Mouse (Mus musculus) CH12.LX (cell line): ENCODE data around the gene Tnrc6b. TPM values are rescaled to one million over a fixed set of nuclear protein-coding genes. Genes with fewer than 3 reads are reported as not detected.
A peak's percentile ranks its signal among the peaks of the same experiment; 100 is the strongest.

Experiments
- DNase-seq: peaks from one replicate; pipeline ENCODE4 v3.0.0-alpha.2; 2013; ENCODE audit errors: extremely low read depth
- H3K27ac ChIP-seq: 2 replicates; pipeline ENCODE4 v1.5.1; 2012; ENCODE audit warnings: low read depth, mild to moderate bottlenecking, control low read depth, moderate library complexity; ENCODE audit not compliant: insufficient read depth
- H3K27me3 ChIP-seq: replicated peaks from 2 replicates; pipeline ENCODE3; 2012; ENCODE audit warnings: inconsistent platforms
- H3K36me3 ChIP-seq, 2 experiments: replicated peaks in 1 of 2; 2 replicates each; pipeline versions ENCODE3 to v1.6.1; 2012; ENCODE audit warnings: inconsistent platforms in 1 of 2, low read length in 1 of 2, mild to moderate bottlenecking in 1 of 2, mixed read lengths in 1 of 2, moderate library complexity in 1 of 2; ENCODE audit not compliant: control insufficient read depth in 1 of 2, insufficient read depth in 1 of 2
- H3K4me1 ChIP-seq, 2 experiments: 2 replicates each; pipeline ENCODE4 v1.6.1; 2012; ENCODE audit warnings: inconsistent platforms in 1 of 2, moderate library complexity in 1 of 2; ENCODE audit not compliant: insufficient read depth in 2 of 2, control insufficient read depth in 1 of 2
- H3K4me2 ChIP-seq: 2 replicates; pipeline ENCODE4 v1.6.1; 2012; ENCODE audit warnings: low read depth, mild to moderate bottlenecking, control low read depth; ENCODE audit not compliant: poor library complexity, insufficient read depth, severe bottlenecking
- H3K4me3 ChIP-seq, 3 experiments: fragments of 150-350 bp in 1 of 3; sonication (generic) in 1 of 3; replicated peaks in 1 of 3; 2 replicates each; pipeline versions ENCODE3 to v1.5.1; 2011 to 2012; ENCODE audit warnings: low read depth in 2 of 3, low read length in 2 of 3, mild to moderate bottlenecking in 2 of 3, moderate library complexity in 2 of 3, control low read depth in 1 of 3, improper control_type of control experiment in 1 of 3, inconsistent platforms in 1 of 3, mixed read lengths in 1 of 3; ENCODE audit not compliant: poor library complexity in 1 of 3
- H3K79me2 ChIP-seq: replicated peaks from 2 replicates; pipeline ENCODE4 v1.6.1; 2012; ENCODE audit warnings: mild to moderate bottlenecking, moderate library complexity; ENCODE audit not compliant: control insufficient read depth, poor library complexity, insufficient read depth, severe bottlenecking; ENCODE audit errors: extremely low read depth
- H3K9ac ChIP-seq: 2 replicates; pipeline ENCODE4 v1.6.1; 2012; ENCODE audit warnings: low read depth, mild to moderate bottlenecking, control low read depth, moderate library complexity; ENCODE audit not compliant: insufficient read depth
- H3K9me3 ChIP-seq: replicated peaks from 2 replicates; pipeline ENCODE3; 2012; ENCODE audit warnings: low read length, inconsistent platforms, mixed read lengths
- CHD1 ChIP-seq: IDR thresholded peaks from 2 replicates; pipeline ENCODE4 v1.6.1; 2012; ENCODE audit warnings: low read depth, low read length, improper control_type of control experiment, inconsistent platforms
- CHD2 ChIP-seq: IDR thresholded peaks from 2 replicates; pipeline ENCODE4 v1.6.1; 2011; ENCODE audit warnings: low read length, improper control_type of control experiment
- CTCF ChIP-seq, 2 experiments: IDR thresholded peaks in 1 of 2; conservative IDR thresholded peaks in 1 of 2; 2 replicates each; pipeline ENCODE4 v1.5.1; 2011 to 2012; ENCODE audit warnings: low read depth in 2 of 2, low read length in 2 of 2, improper control_type of control experiment in 1 of 2, inconsistent platforms in 1 of 2, mild to moderate bottlenecking in 1 of 2, moderate library complexity in 1 of 2
- E2F4 ChIP-seq: IDR thresholded peaks from 2 replicates; pipeline ENCODE4 v1.6.1; 2011; ENCODE audit warnings: low read depth, low read length, improper control_type of control experiment; ENCODE audit not compliant: insufficient replicate concordance
- ELF1 ChIP-seq: IDR thresholded peaks from 2 replicates; pipeline ENCODE4 v1.6.1; 2014; ENCODE audit warnings: low read depth, mild to moderate bottlenecking, inconsistent platforms, low read length, improper control_type of control experiment
- EP300 ChIP-seq: IDR thresholded peaks from 2 replicates; pipeline ENCODE4 v1.6.1; 2011; ENCODE audit warnings: low read length, improper control_type of control experiment
- ETS1 ChIP-seq: conservative IDR thresholded peaks from 2 replicates; pipeline ENCODE4 v1.6.1; 2012; ENCODE audit warnings: low read depth, mild to moderate bottlenecking, inconsistent platforms, low read length, improper control_type of control experiment, moderate library complexity
- GABPA ChIP-seq: IDR thresholded peaks from 2 replicates; pipeline ENCODE4 v1.6.1; 2012; ENCODE audit warnings: low read depth, low read length, improper control_type of control experiment, inconsistent platforms; ENCODE audit not compliant: insufficient replicate concordance
- HCFC1 ChIP-seq: IDR thresholded peaks from 2 replicates; pipeline ENCODE4 v1.6.1; 2012; ENCODE audit warnings: low read depth, mild to moderate bottlenecking, inconsistent platforms, low read length, improper control_type of control experiment
- IRF4 ChIP-seq: IDR thresholded peaks from 2 replicates; pipeline ENCODE4 v1.6.1; 2014; ENCODE audit warnings: low read depth, mild to moderate bottlenecking, inconsistent platforms, low read length, improper control_type of control experiment
- JUN ChIP-seq: IDR thresholded peaks from 2 replicates; pipeline ENCODE4 v1.6.1; 2011; ENCODE audit warnings: low read depth, mild to moderate bottlenecking, low read length, improper control_type of control experiment, moderate library complexity; ENCODE audit not compliant: insufficient read depth
- KAT2A ChIP-seq: IDR thresholded peaks from 2 replicates; pipeline ENCODE4 v1.6.1; 2012; ENCODE audit warnings: low read length, improper control_type of control experiment, inconsistent platforms; ENCODE audit not compliant: insufficient replicate concordance
- MAFK ChIP-seq: IDR thresholded peaks from 2 replicates; pipeline ENCODE4 v1.6.1; 2011; ENCODE audit warnings: low read length, improper control_type of control experiment; ENCODE audit not compliant: insufficient replicate concordance
- MAX ChIP-seq: IDR thresholded peaks from 2 replicates; pipeline ENCODE4 v1.6.1; 2011; ENCODE audit warnings: low read length, improper control_type of control experiment
- MAZ ChIP-seq: IDR thresholded peaks from 2 replicates; pipeline ENCODE4 v1.6.1; 2012; ENCODE audit warnings: low read depth, mild to moderate bottlenecking, inconsistent platforms, low read length, improper control_type of control experiment, moderate library complexity
- MEF2A ChIP-seq: IDR thresholded peaks from 2 replicates; pipeline ENCODE4 v1.6.1; 2014; ENCODE audit warnings: low read depth, mild to moderate bottlenecking, inconsistent platforms, low read length, improper control_type of control experiment, borderline replicate concordance
- MXI1 ChIP-seq: IDR thresholded peaks from 2 replicates; pipeline ENCODE4 v1.6.1; 2011; ENCODE audit warnings: mild to moderate bottlenecking, low read depth, low read length, improper control_type of control experiment
- MYC ChIP-seq: IDR thresholded peaks from 2 replicates; pipeline ENCODE4 v1.6.1; 2011; ENCODE audit warnings: low read depth, mild to moderate bottlenecking, improper control_type of control experiment, low read length
- NELFE ChIP-seq: IDR thresholded peaks from 2 replicates; pipeline ENCODE4 v1.6.1; 2011; ENCODE audit warnings: low read depth, low read length, improper control_type of control experiment
- NRF1 ChIP-seq: IDR thresholded peaks from 2 replicates; pipeline ENCODE4 v1.6.1; 2014; ENCODE audit warnings: low read depth, mild to moderate bottlenecking, inconsistent platforms, low read length, improper control_type of control experiment, moderate library complexity
- RAD21 ChIP-seq: IDR thresholded peaks from 2 replicates; pipeline ENCODE4 v1.6.1; 2011; ENCODE audit warnings: low read depth, mild to moderate bottlenecking, low read length, improper control_type of control experiment, moderate library complexity
- RCOR1 ChIP-seq: conservative IDR thresholded peaks from 2 replicates; pipeline ENCODE4 v1.6.1; 2012; ENCODE audit warnings: low read depth, mild to moderate bottlenecking, inconsistent platforms, low read length, improper control_type of control experiment
- SIN3A ChIP-seq: IDR thresholded peaks from 2 replicates; pipeline ENCODE4 v1.6.1; 2012; ENCODE audit warnings: low read length, improper control_type of control experiment, inconsistent platforms
- SMC3 ChIP-seq: IDR thresholded peaks from 2 replicates; pipeline ENCODE4 v1.6.1; 2011; ENCODE audit warnings: low read depth, low read length, improper control_type of control experiment
- TBP ChIP-seq: conservative IDR thresholded peaks from 2 replicates; pipeline ENCODE4 v1.6.1; 2011; ENCODE audit warnings: low read depth, low read length, improper control_type of control experiment
- TCF12 ChIP-seq: IDR thresholded peaks from 2 replicates; pipeline ENCODE4 v1.6.1; 2014; ENCODE audit warnings: low read depth, mild to moderate bottlenecking, inconsistent platforms, low read length, improper control_type of control experiment
- UBTF ChIP-seq: IDR thresholded peaks from 2 replicates; pipeline ENCODE4 v1.6.1; 2012; ENCODE audit warnings: low read depth, mild to moderate bottlenecking, inconsistent platforms, low read length, improper control_type of control experiment, moderate library complexity
- USF1 ChIP-seq: IDR thresholded peaks from 2 replicates; pipeline ENCODE4 v1.6.1; 2014; ENCODE audit warnings: low read depth, mild to moderate bottlenecking, inconsistent platforms, low read length, improper control_type of control experiment
- USF2 ChIP-seq: conservative IDR thresholded peaks from 2 replicates; pipeline ENCODE4 v1.6.1; 2011; ENCODE audit warnings: low read depth, low read length, improper control_type of control experiment
- ZC3H11A ChIP-seq: IDR thresholded peaks from 2 replicates; pipeline ENCODE4 v1.6.1; 2012; ENCODE audit warnings: low read depth, mild to moderate bottlenecking, inconsistent platforms, low read length, improper control_type of control experiment
- ZKSCAN1 ChIP-seq: IDR thresholded peaks from 2 replicates; pipeline ENCODE4 v1.6.1; 2012; ENCODE audit warnings: low read depth, inconsistent platforms, low read length, improper control_type of control experiment, borderline replicate concordance
- ZMIZ1 ChIP-seq: IDR thresholded peaks from 2 replicates; pipeline ENCODE4 v1.6.1; 2012; ENCODE audit warnings: low read depth, mild to moderate bottlenecking, inconsistent platforms, low read length, improper control_type of control experiment
- dilution Hi-C: fragments of 300-500 bp; cut with MboI; formaldehyde crosslinking; loops from 2 replicates; pipeline ENCODE4 v1.14.3; 2020; ENCODE audit warnings: low sequenced_read_pairs; ENCODE audit not compliant: extremely low pct_unique_long_range_greater_than_20kb, extremely low pct_ligation_motif_present
- in situ Hi-C: fragments of 300-500 bp; cut with MboI; formaldehyde crosslinking; loops from 3 replicates; pipeline ENCODE4 v1.14.3; 2019; ENCODE audit warnings: low sequenced_read_pairs, low pct_ligation_motif_present, low pct_unique_long_range_greater_than_20kb, mixed read lengths
- polyA plus RNA-seq: library from polyadenylated mRNA; unstranded; fragments of >175 nt; gene quantifications from 2 replicates; pipeline ENCODE4 v1.2.1, GENCODE M21; 2012; ENCODE audit warnings: low read depth; ENCODE audit not compliant: insufficient read length
- total RNA-seq, 2 experiments: library from RNA; depleted of rRNA; stranded (reverse); fragments of 300-350 nt in 1 of 2; fragments of >200 nt in 1 of 2; gene quantifications; 2 replicates each; pipeline ENCODE4 v1.2.3; 2012 to 2014

Tnrc6b gene
- total and polyA plus RNA-seq, 3 experiments: 6.0 to 17.1 (median 16.1) TPM

GRCm38 (mm10) chr15:80941468-80942040 is 230.4 kb downstream of the Tnrc6b start:
- Histone ChIP-seq H3K9me3 (no peaks in the 10 kb centered on the region), H3K4me3 (no peak overlapping the region), H3K27me3 (no peaks in the 10 kb centered on the region), H3K36me3 (peaks cover 6 to 18% of the 10 kb centered on the region in 2 experiments), H3K4me1 (peaks cover 21 to 60% of the 10 kb centered on the region in 2 experiments), H3K4me2 (no peak overlapping the region), H3K79me2 (no peaks in the 10 kb centered on the region), H3K9ac (no peak overlapping the region), H3K27ac (no peak overlapping the region)
- TF ChIP-seq MAFK: no peak
- TF ChIP-seq SIN3A: no peak
- in situ Hi-C loops: loop anchor here (10.0 kb wide), 1 partner anchor 237 kb away; no protein-coding TSS in a partner anchor
- dilution Hi-C loops: no loop called here
- no peak for DNase-seq

- Histone ChIP-seq H3K27me3 (no peaks in the 10 kb centered on the region), H3K79me2 (peaks cover 23% of the 10 kb centered on the region), H3K4me3 (no peak overlapping the region), H3K4me2 (no peak overlapping the region), H3K9ac (no peak overlapping the region), H3K36me3 (peaks cover 6 to 26% of the 10 kb centered on the region in 2 experiments), H3K27ac (no peak overlapping the region), H3K4me1 (peaks cover 14 to 39% of the 10 kb centered on the region in 2 experiments), H3K9me3 (no peaks in the 10 kb centered on the region)
- dilution Hi-C loops (no loop called here), in situ Hi-C loops (loop anchor here (10.0 kb wide), 1 partner anchor 241 kb away; no protein-coding TSS in a partner anchor)
- TF ChIP-seq MXI1: no peak
- TF ChIP-seq CTCF (conservative IDR thresholded peaks at IDR 0.05 in 1 of 2, IDR thresholded peaks at IDR 0.05 in 1 of 2; ENCODE audit: low read depth in 2 of 2, low read length in 2 of 2): peak in 1 of 2 experiments; percentile 68; a peak in 2 of 4 replicates
- TF ChIP-seq ELF1: no peak
- no peak for TF ChIP-seq EP300
- TF ChIP-seq GABPA: no peak
- TF ChIP-seq MAZ: no peak
- no peak for TF ChIP-seq ZMIZ1
- TF ChIP-seq MEF2A: no peak
- peak; percentile 65; the same call in 1 of the 2 replicates for TF ChIP-seq MAFK
- no peak for TF ChIP-seq SIN3A
- TF ChIP-seq JUN: no peak
- no peak for TF ChIP-seq CHD1
- no peak for TF ChIP-seq ETS1
- no peak for TF ChIP-seq TCF12
- no peak for TF ChIP-seq RCOR1
- no peak for TF ChIP-seq NELFE
- peak; percentile 60 for TF ChIP-seq RAD21
- no peak for TF ChIP-seq TBP
- TF ChIP-seq KAT2A: no peak
- no peak for TF ChIP-seq HCFC1
- no peak for TF ChIP-seq USF1
- no peak for TF ChIP-seq MYC
- TF ChIP-seq CHD2: no peak
- no peak for TF ChIP-seq UBTF
- no peak for TF ChIP-seq NRF1
- no peak for TF ChIP-seq E2F4
- TF ChIP-seq USF2: no peak
- TF ChIP-seq MAX: no peak
- TF ChIP-seq ZKSCAN1: no peak
- no peak for TF ChIP-seq ZC3H11A
- TF ChIP-seq IRF4: 0 out of 2 replicates have a peak, but pooled peaks have one; percentile 30
- peak; percentile 39 for TF ChIP-seq SMC3
- peak; percentile 77 for DNase-seq
Measured at GRCm38 (mm10) chr15:80945851-80946250, 234.7 kb downstream of the Tnrc6b start.
